In genomic region chr7:99708301-99708721, GRCm38 (mm10) we compare ENCODE assay signal across 13 mouse cellular contexts. TPM values are rescaled to one million over a fixed set of nuclear protein-coding genes. Genes with fewer than 3 reads are reported as not detected.
A peak's percentile ranks its signal among the peaks of the same experiment; 100 is the strongest.
DNase-seq lines count a peak whose midpoint lies in the region; ATAC-seq lines count a peak whose summit lies in the region.
"Had no signal": no experiment of that assay in that cellular context is flagged by ENCODE, and none has a peak within 500 bp of the region (broad histone marks: within the 10 kb centered on the region; RNA-seq: fewer than 3 reads in every experiment).

No protein-coding gene starts in this region.

- H3K27ac ChIP-seq in heart, embryonic 10.5 days, result no peak overlapping the region
- no peak overlapping the region for H3K27ac ChIP-seq in hindbrain, embryonic 14.5 days
- H3K27ac ChIP-seq: stomach, embryonic 15.5 days had no signal

- peak overlapping the region; percentile 20; the same call in 1 of the 2 replicates for H3K9ac ChIP-seq in hindbrain, embryonic 14.5 days
- H3K9ac ChIP-seq: heart, embryonic 12.5 days; stomach, embryonic 15.5 days had no signal

- 72% methylated on average over 8 of the region's 8 CpGs for WGBS in heart, embryonic 10.5 days
- WGBS in hindbrain, embryonic 14.5 days, result 66% methylated on average over 8 of the region's 8 CpGs

- H3K36me3 ChIP-seq in heart, embryonic 10.5 days, result no peaks in the 10 kb centered on the region
- no peaks in the 10 kb centered on the region for H3K36me3 ChIP-seq in hindbrain, embryonic 14.5 days (replicated peaks; ENCODE audit: control insufficient read depth, insufficient read depth)
- H3K36me3 ChIP-seq: heart, embryonic 12.5 days; stomach, embryonic 15.5 days had no signal

- no peak overlapping the region for H3K4me3 ChIP-seq in heart, embryonic 10.5 days
- H3K4me3 ChIP-seq in hindbrain, embryonic 14.5 days (replicated peaks; ENCODE audit: low read length), result no peak overlapping the region
- H3K4me3 ChIP-seq: heart, embryonic 12.5 days; myocyte; stomach, embryonic 15.5 days had no signal

- H3K4me1 ChIP-seq in heart, embryonic 10.5 days, result peaks cover 25% of the 10 kb centered on the region
- H3K4me1 ChIP-seq in hindbrain, embryonic 14.5 days (replicated peaks; ENCODE audit: control insufficient read depth, insufficient read depth, low read length), result no peaks in the 10 kb centered on the region
- H3K4me1 ChIP-seq: stomach, embryonic 15.5 days had no signal

- peak; percentile 91 for DNase-seq in heart, adult 11 months
- DNase-seq in heart, embryonic 10.5 days (ENCODE audit: low spot score), result no peak
- peak; percentile 72 for DNase-seq in cerebellum, adult 11-12 months
- no peak for DNase-seq in hindbrain, embryonic 14.5 days (ENCODE audit: low spot score)
- peak; percentile 38 for DNase-seq in left cerebral cortex, postnatal 4 days
- DNase-seq in thymus, adult 18-20 months, result no peak
- DNase-seq in heart, postnatal 25 days (ENCODE audit: low spot score), result no peak

- no peaks in the 10 kb centered on the region for H3K9me3 ChIP-seq in heart, embryonic 10.5 days
- no peaks in the 10 kb centered on the region for H3K9me3 ChIP-seq in hindbrain, embryonic 14.5 days (ENCODE audit: control insufficient read depth, low read length)
- H3K9me3 ChIP-seq: heart, embryonic 12.5 days; stomach, embryonic 15.5 days had no signal

- H3K27me3 ChIP-seq in heart, embryonic 10.5 days (ENCODE audit: insufficient read depth, poor library complexity, severe bottlenecking), result peaks cover 41% of the 10 kb centered on the region
- no peaks in the 10 kb centered on the region for H3K27me3 ChIP-seq in hindbrain, embryonic 14.5 days (ENCODE audit: control insufficient read depth, insufficient read depth, low read length)
- H3K27me3 ChIP-seq: stomach, embryonic 15.5 days had no signal

- no peak for ATAC-seq in hindbrain, embryonic 14.5 days (ENCODE audit: low FRiP score)
- ATAC-seq in megakaryocyte progenitor cell, adult 5-6 weeks (replicated peaks; ENCODE audit: poor library complexity), result no peak

- H3K4me2 ChIP-seq in hindbrain, embryonic 14.5 days (replicated peaks), result no peak overlapping the region
- H3K4me2 ChIP-seq: heart, embryonic 12.5 days; stomach, embryonic 15.5 days had no signal

- intact Hi-C loops in left cerebral cortex, postnatal 4 days (cut with DNase I), result no loop called here
- intact Hi-C loops in heart, postnatal 25 days (cut with DNase I), result no loop called here

RNA-seq across cellular contexts. Expression of gene Slco2b1, which starts 2.8 kb away (rescaled TPM):
- 0.39 and 0.44 TPM in 2 replicates for polyA plus RNA-seq in heart, embryonic 10.5 days (2016; fragmentation: Nextera tagmentation; extraction: Ambion mirVana)
- 7.7 and 8.4 TPM in 2 replicates for polyA plus RNA-seq in hindbrain, embryonic 14.5 days (2014; fragmentation: Nextera tagmentation; extraction: Ambion mirVana)
- total RNA-seq in left cerebral cortex, postnatal 4 days (2021), result 10 to 100 TPM in 1 of 2 experiments, 1 to 10 TPM in 1; 9.9 to 10.2 TPM
- total RNA-seq in megakaryocyte progenitor cell, adult 5-6 weeks (2015), result 0.07 and 0.10 TPM in 2 replicates
- total RNA-seq in megakaryocyte progenitor cell, adult 5-6 weeks (2017), result 0.10 and 0.12 TPM in 2 replicates
- 1 to 10 TPM; 7.2 to 8.1 TPM for total RNA-seq in heart, postnatal 25 days (2021)

RNA-seq across cellular contexts. Expression of gene Olfr520, which starts 21.8 kb away (rescaled TPM):
- 0.16 TPM in 1 of 2 replicates, not detected in the other for polyA plus RNA-seq in heart, embryonic 10.5 days (2016; fragmentation: Nextera tagmentation; extraction: Ambion mirVana)
- not detected in 2 replicates for polyA plus RNA-seq in hindbrain, embryonic 14.5 days (2014; fragmentation: Nextera tagmentation; extraction: Ambion mirVana)
- not detected for total RNA-seq in left cerebral cortex, postnatal 4 days (2021)
- not detected in 2 replicates for total RNA-seq in megakaryocyte progenitor cell, adult 5-6 weeks (2015)
- not detected in 2 replicates for total RNA-seq in megakaryocyte progenitor cell, adult 5-6 weeks (2017)
- total RNA-seq in heart, postnatal 25 days (2021), result not detected
- total RNA-seq: CH12.LX had no signal
- polyA plus RNA-seq: heart, embryonic 12.5 days; limb, embryonic 14.5 days; myocyte; stomach, embryonic 15.5 days had no signal

RNA-seq across cellular contexts. Expression of gene Olfr521, which starts 55.0 kb away (rescaled TPM):
- polyA plus RNA-seq in heart, embryonic 10.5 days (2016; fragmentation: Nextera tagmentation; extraction: Ambion mirVana), result not detected in 2 replicates
- not detected in 2 replicates for polyA plus RNA-seq in hindbrain, embryonic 14.5 days (2014; fragmentation: Nextera tagmentation; extraction: Ambion mirVana)
- not detected for total RNA-seq in left cerebral cortex, postnatal 4 days (2021)
- not detected in 2 replicates for total RNA-seq in megakaryocyte progenitor cell, adult 5-6 weeks (2015)
- not detected in 2 replicates for total RNA-seq in megakaryocyte progenitor cell, adult 5-6 weeks (2017)
- not detected for total RNA-seq in heart, postnatal 25 days (2021)
- total RNA-seq: CH12.LX had no signal
- polyA plus RNA-seq: heart, embryonic 12.5 days; limb, embryonic 14.5 days; myocyte; stomach, embryonic 15.5 days had no signal

Comparison
In these comparisons a context has a peak if more than half of its experiments do, and no peak if none do; other contexts are left out.
1. DNase-seq: peak in heart, adult 11 months (single experiment), cerebellum, adult 11-12 months (single experiment) and left cerebral cortex, postnatal 4 days (single experiment); none in heart, embryonic 10.5 days (single experiment), hindbrain, embryonic 14.5 days (single experiment), thymus, adult 18-20 months (0 of 2) and heart, postnatal 25 days (single experiment).
2. RNA of gene Slco2b1, which starts 2.8 kb away (total RNA-seq): 9.9 to 10.2 TPM in left cerebral cortex, postnatal 4 days and 7.2 to 8.1 TPM in heart, postnatal 25 days; 0.07 to 0.12 TPM in megakaryocyte progenitor cell, adult 5-6 weeks; every median in the first group is over 4 times any median in the second.